Comparison of ENCODE assay signal across 11 mouse cellular contexts in the genomic region with DNA sequence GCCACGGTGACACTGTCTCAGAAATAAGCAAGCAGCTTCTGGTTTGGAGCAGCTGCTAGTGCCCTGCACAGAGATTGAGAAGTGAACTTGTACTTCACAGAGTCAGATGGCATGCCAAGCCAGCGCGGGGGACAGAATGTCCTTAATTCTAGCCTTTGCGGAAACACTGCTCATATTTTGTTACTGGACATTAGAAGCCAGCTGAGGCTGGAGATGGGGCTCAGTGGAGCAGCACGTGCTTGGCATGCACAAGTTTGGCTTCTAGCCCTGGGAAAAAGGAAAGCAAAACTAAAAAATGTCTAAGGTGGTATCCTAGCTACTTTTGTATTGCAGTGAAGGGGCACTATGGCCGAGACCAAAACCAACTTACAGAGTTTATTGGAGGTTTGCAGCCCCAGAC. TPM values are rescaled to one million over a fixed set of nuclear protein-coding genes. Genes with fewer than 3 reads are reported as not detected.
DNase-seq lines count a peak whose midpoint lies in the region; ATAC-seq lines count a peak whose summit lies in the region.
"Had no signal": no experiment of that assay in that cellular context is flagged by ENCODE, and none has a peak within 500 bp of the region (broad histone marks: within the 10 kb centered on the region; RNA-seq: fewer than 3 reads in every experiment).

No protein-coding gene starts in this region.

- no peaks in the 10 kb centered on the region for H3K36me3 ChIP-seq in hindbrain, embryonic 16.5 days (ENCODE audit: control insufficient read depth, insufficient read depth, low read length)
- H3K36me3 ChIP-seq in midbrain, embryonic 14.5 days (ENCODE audit: control insufficient read depth, insufficient read depth, low read length): no peaks in the 10 kb centered on the region
- H3K36me3 ChIP-seq: liver, embryonic 13.5 days had no signal

- H3K9ac ChIP-seq in hindbrain, embryonic 16.5 days (ENCODE audit: low read depth, low read length): no peak overlapping the region
- H3K9ac ChIP-seq in midbrain, embryonic 14.5 days (replicated peaks; ENCODE audit: low read length): no peak overlapping the region
- H3K9ac ChIP-seq: liver, embryonic 13.5 days had no signal

- H3K27ac ChIP-seq in hindbrain, embryonic 16.5 days (ENCODE audit: low read depth, low read length): peak overlapping the region; percentile 45; the same call in 1 of the 2 replicates
- peak overlapping the region; percentile 46; the same call in 1 of the 2 replicates for H3K27ac ChIP-seq in midbrain, embryonic 14.5 days (replicated peaks; ENCODE audit: low read depth, low read length)

- H3K9me3 ChIP-seq in hindbrain, embryonic 16.5 days (ENCODE audit: control insufficient read depth, low read length): no peaks in the 10 kb centered on the region
- H3K9me3 ChIP-seq in midbrain, embryonic 14.5 days (ENCODE audit: control insufficient read depth, low read length): no peaks in the 10 kb centered on the region
- H3K9me3 ChIP-seq: liver, embryonic 13.5 days had no signal

- DNase-seq in cerebellum, postnatal 10 days: peak; percentile 28 to 39
- no peak for DNase-seq in cerebellum, postnatal 36 days
- peak; percentile 51 for DNase-seq in left cerebral cortex, postnatal 4 days
- DNase-seq in left cerebral cortex, adult 9 months (ENCODE audit: low spot score in 2 of 2): no peak
- DNase-seq in midbrain, embryonic 14.5 days: peak; percentile 56
- no peak for DNase-seq in embryo, embryonic 10 days (ENCODE audit: low spot score)
- no peak for DNase-seq in lung, adult 18-20 months
- DNase-seq: liver, embryonic 13.5 days had no signal

- peaks cover 2% of the 10 kb centered on the region; the same call in 1 of the 2 replicates for H3K4me1 ChIP-seq in hindbrain, embryonic 16.5 days (ENCODE audit: control insufficient read depth, insufficient read depth, low read depth, low read length)
- peaks cover 11% of the 10 kb centered on the region; the same call in 1 of the 2 replicates for H3K4me1 ChIP-seq in midbrain, embryonic 14.5 days (ENCODE audit: control insufficient read depth, insufficient read depth, low read length)

- 41% methylated on average over 6 of the region's 6 CpGs for WGBS in hindbrain, embryonic 16.5 days
- WGBS in midbrain, embryonic 14.5 days: 61% methylated on average over 6 of the region's 6 CpGs

- ATAC-seq in hindbrain, embryonic 16.5 days: peak; percentile 73
- no peak for ATAC-seq in midbrain, embryonic 14.5 days (ENCODE audit: low FRiP score, low TSS enrichment)

- no peak overlapping the region for H3K4me3 ChIP-seq in hindbrain, embryonic 16.5 days (ENCODE audit: low read length)
- H3K4me3 ChIP-seq in midbrain, embryonic 14.5 days (replicated peaks; ENCODE audit: low read depth, low read length): no peak overlapping the region
- H3K4me3 ChIP-seq: liver, embryonic 13.5 days had no signal

- no peak overlapping the region for H3K4me2 ChIP-seq in hindbrain, embryonic 16.5 days (ENCODE audit: low read length)
- H3K4me2 ChIP-seq in midbrain, embryonic 14.5 days (ENCODE audit: low read length): no peak overlapping the region
- H3K4me2 ChIP-seq: liver, embryonic 13.5 days had no signal

- no peaks in the 10 kb centered on the region for H3K27me3 ChIP-seq in hindbrain, embryonic 16.5 days (replicated peaks; ENCODE audit: control insufficient read depth, insufficient read depth, low read length)
- 0 out of 2 replicates have a peak, but pooled peaks cover 7% of the 10 kb centered on the region for H3K27me3 ChIP-seq in midbrain, embryonic 14.5 days (ENCODE audit: control insufficient read depth, insufficient read depth, low read length)
- H3K27me3 ChIP-seq: liver, embryonic 13.5 days had no signal

- intact Hi-C loops in left cerebral cortex, postnatal 4 days (cut with DNase I): no loop called here

RNA-seq across cellular contexts. Expression of a gene that starts 7.3 kb away (rescaled TPM):
- total RNA-seq in left cerebral cortex, postnatal 4 days (2021): 10 to 100 TPM; 51.0 to 52.2 TPM
- polyA plus RNA-seq in hindbrain, embryonic 16.5 days (2015; fragmentation: Nextera tagmentation; extraction: Ambion mirVana): 27.3 and 31.4 TPM in 2 replicates
- 9.8 and 9.9 TPM in 2 replicates for polyA plus RNA-seq in midbrain, embryonic 14.5 days (2014; fragmentation: Nextera tagmentation; extraction: Ambion mirVana)

RNA-seq across cellular contexts. Expression of a gene that starts 14.0 kb away (rescaled TPM):
- total RNA-seq in left cerebral cortex, postnatal 4 days (2021): under 1 TPM; 0.16 to 0.28 TPM
- polyA plus RNA-seq in hindbrain, embryonic 16.5 days (2015; fragmentation: Nextera tagmentation; extraction: Ambion mirVana): 0.55 and 0.78 TPM in 2 replicates
- polyA plus RNA-seq in midbrain, embryonic 14.5 days (2014; fragmentation: Nextera tagmentation; extraction: Ambion mirVana): 0.12 and 0.32 TPM in 2 replicates
- total RNA-seq: heart, adult 18-20 months had no signal
- polyA plus RNA-seq: embryonic facial prominence, embryonic 11.5 days; liver, embryonic 13.5 days had no signal

RNA-seq across cellular contexts. Expression of a gene that starts 40.0 kb away (rescaled TPM):
- 1 to 10 TPM; 1.4 to 2.1 TPM for total RNA-seq in left cerebral cortex, postnatal 4 days (2021)
- polyA plus RNA-seq in hindbrain, embryonic 16.5 days (2015; fragmentation: Nextera tagmentation; extraction: Ambion mirVana): 0.34 and 0.37 TPM in 2 replicates
- 0.29 and 0.43 TPM in 2 replicates for polyA plus RNA-seq in midbrain, embryonic 14.5 days (2014; fragmentation: Nextera tagmentation; extraction: Ambion mirVana)
- total RNA-seq: heart, adult 18-20 months had no signal

Comparison
In these comparisons a context has a peak if more than half of its experiments do, and no peak if none do; other contexts are left out.
1. DNase-seq: peak in cerebellum, postnatal 10 days (2 of 2), left cerebral cortex, postnatal 4 days (single experiment) and midbrain, embryonic 14.5 days (single experiment); none in cerebellum, postnatal 36 days (0 of 2), left cerebral cortex, adult 9 months (0 of 2), embryo, embryonic 10 days (single experiment) and lung, adult 18-20 months (0 of 2).